In the genomic region with DNA sequence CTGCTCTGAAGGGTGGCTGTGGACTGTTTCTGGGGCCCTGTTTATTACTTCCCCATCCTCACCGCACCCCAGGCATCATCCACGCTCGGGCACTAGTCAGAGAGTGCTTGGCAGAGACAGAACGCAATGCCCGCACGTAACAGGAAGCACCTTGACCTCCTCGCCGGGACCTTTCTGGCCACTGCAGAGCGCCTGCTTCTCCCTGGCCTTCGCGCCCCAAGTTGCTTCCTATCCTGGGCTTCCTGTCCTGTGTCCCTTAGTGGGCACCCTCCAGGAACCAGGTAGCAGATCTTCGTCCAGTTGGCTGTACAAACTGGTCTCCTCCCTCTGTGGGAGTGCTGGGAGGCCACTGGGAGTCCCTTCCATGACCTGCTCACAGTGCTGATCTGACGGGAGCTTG, we compare ENCODE assay signal across 8 mouse cellular contexts. TPM values are rescaled to one million over a fixed set of nuclear protein-coding genes. Genes with fewer than 3 reads are reported as not detected.
DNase-seq lines count a peak whose midpoint lies in the region; ATAC-seq and TF ChIP-seq lines count a peak whose summit lies in the region.
"Had no signal": no experiment of that assay in that cellular context is flagged by ENCODE, and none has a peak within 500 bp of the region (broad histone marks: within the 10 kb centered on the region; RNA-seq: fewer than 3 reads in every experiment).

No protein-coding gene starts in this region.

- H3K9me3 ChIP-seq in heart, embryonic 10.5 days: no peaks in the 10 kb centered on the region
- no peaks in the 10 kb centered on the region for H3K9me3 ChIP-seq in heart, embryonic 11.5 days (replicated peaks; ENCODE audit: control insufficient read depth, low read length)
- no peaks in the 10 kb centered on the region for H3K9me3 ChIP-seq in E14TG2a.4 (ENCODE audit: low read length)
- no peaks in the 10 kb centered on the region for H3K9me3 ChIP-seq in liver, embryonic 12.5 days (replicated peaks)

- no peak for ATAC-seq in heart, embryonic 11.5 days (replicated peaks; ENCODE audit: insufficient number of reproducible peaks, low FRiP score, low TSS enrichment)
- no peak for ATAC-seq in liver, embryonic 12.5 days

- H3K36me3 ChIP-seq in heart, embryonic 10.5 days: peaks cover 6% of the 10 kb centered on the region
- H3K36me3 ChIP-seq in heart, embryonic 11.5 days (ENCODE audit: control insufficient read depth, insufficient read depth, low read length): no peaks in the 10 kb centered on the region
- peaks cover 11% of the 10 kb centered on the region for H3K36me3 ChIP-seq in E14TG2a.4 (ENCODE audit: insufficient read depth, low read length)
- peaks cover 4% of the 10 kb centered on the region; the same call in 1 of the 2 replicates for H3K36me3 ChIP-seq in liver, embryonic 12.5 days
- no peaks in the 10 kb centered on the region for H3K36me3 ChIP-seq in thymus, adult 2 months (ENCODE audit: control insufficient read depth, insufficient read depth, low read length)

- no peak for DNase-seq in heart, embryonic 10.5 days (ENCODE audit: low spot score)
- DNase-seq in 3134 (ENCODE audit: extremely low read depth, insufficient read length, low spot score): peak; percentile 43
- DNase-seq in urinary bladder, postnatal 14 days (ENCODE audit: low spot score): no peak
- DNase-seq in thymus, adult 2 months: no peak

- H3K27ac ChIP-seq in heart, embryonic 10.5 days: no peak overlapping the region
- H3K27ac ChIP-seq in heart, embryonic 11.5 days (ENCODE audit: low read depth, low read length): no peak overlapping the region
- peak overlapping the region; percentile 67 for H3K27ac ChIP-seq in liver, embryonic 12.5 days
- no peak overlapping the region for H3K27ac ChIP-seq in thymus, adult 2 months (ENCODE audit: control insufficient read depth, insufficient read depth, low read length)

- peak overlapping the region; percentile 1; the same call in 1 of the 2 replicates for H3K4me3 ChIP-seq in heart, embryonic 10.5 days
- no peak overlapping the region for H3K4me3 ChIP-seq in heart, embryonic 11.5 days (ENCODE audit: low read depth, low read length)
- peak overlapping the region; percentile 90 for H3K4me3 ChIP-seq in E14TG2a.4 (replicated peaks; ENCODE audit: low read length)
- H3K4me3 ChIP-seq in liver, embryonic 12.5 days: peak overlapping the region; percentile 72
- H3K4me3 ChIP-seq in thymus, adult 2 months (ENCODE audit: control insufficient read depth, insufficient read depth, low read length): no peak overlapping the region

- no peak overlapping the region for H3K4me2 ChIP-seq in heart, embryonic 11.5 days
- peak overlapping the region; percentile 93 for H3K4me2 ChIP-seq in liver, embryonic 12.5 days

- TF ChIP-seq POLR2A in thymus, adult 2 months (IDR thresholded peaks at IDR 0.05; ENCODE audit: control insufficient read depth, extremely low read depth, insufficient read depth, low read length, poor library complexity): no peak

- H3K27me3 ChIP-seq in heart, embryonic 10.5 days (ENCODE audit: insufficient read depth, poor library complexity, severe bottlenecking): peaks cover 34% of the 10 kb centered on the region
- peaks cover 33% of the 10 kb centered on the region for H3K27me3 ChIP-seq in heart, embryonic 11.5 days (ENCODE audit: control insufficient read depth, insufficient read depth, low read length)
- peaks cover 39% of the 10 kb centered on the region for H3K27me3 ChIP-seq in E14TG2a.4 (ENCODE audit: insufficient read depth, low read length)
- H3K27me3 ChIP-seq in liver, embryonic 12.5 days (replicated peaks): peaks cover 42% of the 10 kb centered on the region
- no peaks in the 10 kb centered on the region for H3K27me3 ChIP-seq in thymus, adult 2 months (ENCODE audit: control insufficient read depth, insufficient read depth, low read length)

- WGBS in heart, embryonic 10.5 days: 89% methylated on average over 13 of the region's 13 CpGs
- WGBS in heart, embryonic 11.5 days (ENCODE audit: insufficient replicate concordance): 88% methylated on average over 13 of the region's 13 CpGs
- WGBS in liver, embryonic 12.5 days (ENCODE audit: insufficient replicate concordance): 77% methylated on average over 13 of the region's 13 CpGs
- 73% methylated on average over 13 of the region's 13 CpGs for WGBS in thymus, adult 2 months

- H3K4me1 ChIP-seq in heart, embryonic 10.5 days: peaks cover 54% of the 10 kb centered on the region
- H3K4me1 ChIP-seq in heart, embryonic 11.5 days (ENCODE audit: control insufficient read depth, insufficient read depth, low read length): peaks cover 30% of the 10 kb centered on the region
- H3K4me1 ChIP-seq in E14TG2a.4 (replicated peaks; ENCODE audit: low read depth, low read length): peaks cover 70% of the 10 kb centered on the region
- peaks cover 51% of the 10 kb centered on the region for H3K4me1 ChIP-seq in liver, embryonic 12.5 days
- H3K4me1 ChIP-seq in thymus, adult 2 months (replicated peaks; ENCODE audit: control insufficient read depth, insufficient read depth, low read length): peaks cover 58% of the 10 kb centered on the region

- no peak overlapping the region for H3K9ac ChIP-seq in heart, embryonic 11.5 days (ENCODE audit: low read depth, low read length)
- peak overlapping the region; percentile 22; the same call in 1 of the 2 replicates for H3K9ac ChIP-seq in liver, embryonic 12.5 days

- TF ChIP-seq CTCF in E14TG2a.4 (conservative IDR thresholded peaks at IDR 0.05; ENCODE audit: low read length): no peak
- TF ChIP-seq CTCF in thymus, adult 2 months (IDR thresholded peaks at IDR 0.05; ENCODE audit: borderline replicate concordance, control insufficient read depth, extremely low read depth, insufficient read depth, low read length, poor library complexity): no peak

RNA-seq across cellular contexts. Expression of gene Pitpnm1, which starts 1.4 kb away (rescaled TPM):
- 14.3 and 21.2 TPM in 2 replicates for polyA plus RNA-seq in heart, embryonic 10.5 days (2016; fragmentation: Nextera tagmentation; extraction: Ambion mirVana)
- polyA plus RNA-seq in heart, embryonic 11.5 days (2014; fragmentation: Nextera tagmentation; extraction: Ambion mirVana): 15.5 and 17.3 TPM in 2 replicates
- 4.8 and 5.0 TPM in 2 replicates for polyA plus RNA-seq in liver, embryonic 12.5 days (2016; fragmentation: Nextera tagmentation; extraction: Ambion mirVana)
- polyA plus RNA-seq in thymus, adult 2 months (2012; rRNA removed): 333 and 357 TPM in 2 replicates

RNA-seq across cellular contexts. Expression of gene Cdk2ap2, which starts 1.4 kb away (rescaled TPM):
- polyA plus RNA-seq in heart, embryonic 10.5 days (2016; fragmentation: Nextera tagmentation; extraction: Ambion mirVana): 67.9 and 86.0 TPM in 2 replicates
- 63.4 and 64.0 TPM in 2 replicates for polyA plus RNA-seq in heart, embryonic 11.5 days (2014; fragmentation: Nextera tagmentation; extraction: Ambion mirVana)
- polyA plus RNA-seq in liver, embryonic 12.5 days (2016; fragmentation: Nextera tagmentation; extraction: Ambion mirVana): 93.2 and 101 TPM in 2 replicates
- 274 and 296 TPM in 2 replicates for polyA plus RNA-seq in thymus, adult 2 months (2012; rRNA removed)

RNA-seq across cellular contexts. Expression of gene Cabp2, which starts 17.0 kb away (rescaled TPM):
- not detected in 2 replicates for polyA plus RNA-seq in heart, embryonic 10.5 days (2016; fragmentation: Nextera tagmentation; extraction: Ambion mirVana)
- polyA plus RNA-seq in heart, embryonic 11.5 days (2014; fragmentation: Nextera tagmentation; extraction: Ambion mirVana): not detected in 2 replicates
- polyA plus RNA-seq in liver, embryonic 12.5 days (2016; fragmentation: Nextera tagmentation; extraction: Ambion mirVana): 0.37 and 0.53 TPM in 2 replicates
- 0.42 TPM in 1 of 2 replicates, not detected in the other for polyA plus RNA-seq in thymus, adult 2 months (2012; rRNA removed)
- polyA plus RNA-seq: embryonic facial prominence, embryonic 14.5 days had no signal

RNA-seq across cellular contexts. Expression of gene Aip, which starts 27.2 kb away (rescaled TPM):
- polyA plus RNA-seq in heart, embryonic 10.5 days (2016; fragmentation: Nextera tagmentation; extraction: Ambion mirVana): 89.7 and 93.8 TPM in 2 replicates
- 91.4 and 93.4 TPM in 2 replicates for polyA plus RNA-seq in heart, embryonic 11.5 days (2014; fragmentation: Nextera tagmentation; extraction: Ambion mirVana)
- polyA plus RNA-seq in liver, embryonic 12.5 days (2016; fragmentation: Nextera tagmentation; extraction: Ambion mirVana): 42.0 and 43.6 TPM in 2 replicates
- polyA plus RNA-seq in thymus, adult 2 months (2012; rRNA removed): 106 and 112 TPM in 2 replicates

RNA-seq across cellular contexts. Expression of gene Gstp3, which starts 39.1 kb away (rescaled TPM):
- polyA plus RNA-seq in heart, embryonic 10.5 days (2016; fragmentation: Nextera tagmentation; extraction: Ambion mirVana): 0.37 TPM in 1 of 2 replicates, not detected in the other
- 0.49 TPM in 1 of 2 replicates, not detected in the other for polyA plus RNA-seq in heart, embryonic 11.5 days (2014; fragmentation: Nextera tagmentation; extraction: Ambion mirVana)
- polyA plus RNA-seq in liver, embryonic 12.5 days (2016; fragmentation: Nextera tagmentation; extraction: Ambion mirVana): 15.0 and 18.5 TPM in 2 replicates
- polyA plus RNA-seq in thymus, adult 2 months (2012; rRNA removed): 23.6 and 26.4 TPM in 2 replicates

Comparison
In these comparisons a context has a peak if more than half of its experiments do, and no peak if none do; other contexts are left out.
1. H3K4me3 ChIP-seq: peak in heart, embryonic 10.5 days (single experiment), E14TG2a.4 (single experiment) and liver, embryonic 12.5 days (single experiment); none in heart, embryonic 11.5 days (single experiment) and thymus, adult 2 months (single experiment).
2. RNA of gene Pitpnm1, which starts 1.4 kb away (polyA plus RNA-seq): 333 to 357 TPM in thymus, adult 2 months; 15.5 to 17.3 TPM in heart, embryonic 11.5 days, 14.3 to 21.2 TPM in heart, embryonic 10.5 days and 4.8 to 5.0 TPM in liver, embryonic 12.5 days; every median in the first group is over 10 times any median in the second.